Mouse (Mus musculus) spleen, adult 2 months (tissue): ENCODE data around the gene Gpam. TPM values are rescaled to one million over a fixed set of nuclear protein-coding genes. Genes with fewer than 3 reads are reported as not detected.

ENCODE experiments used
- DNase-seq, 2 experiments: peaks; one replicate each; pipeline versions ENCODE4 v3.0.0 to v3.0.0-alpha.2; 2012 to 2021; ENCODE audit warnings: low spot score in 2 of 2, low read depth in 1 of 2
- H3K27ac ChIP-seq: fragments of 200-500 bp; 2 replicates; pipeline ENCODE4 v1.5.1; 2012; ENCODE audit warnings: low read length, inconsistent platforms; ENCODE audit not compliant: insufficient read depth
- H3K27me3 ChIP-seq: fragments of 200-500 bp; 2 replicates; pipeline ENCODE4 v1.6.1; 2012; ENCODE audit warnings: mild to moderate bottlenecking, moderate library complexity, low read length, inconsistent platforms; ENCODE audit not compliant: control insufficient read depth, insufficient read depth
- H3K36me3 ChIP-seq: fragments of 200-500 bp; 2 replicates; pipeline ENCODE4 v1.6.1; 2012; ENCODE audit warnings: mild to moderate bottlenecking, low read length, inconsistent platforms; ENCODE audit not compliant: control insufficient read depth, insufficient read depth
- H3K4me1 ChIP-seq: fragments of 200-500 bp; 2 replicates; pipeline ENCODE4 v1.6.1; 2011; ENCODE audit warnings: inconsistent platforms; ENCODE audit not compliant: control insufficient read depth, insufficient read depth, insufficient read length
- H3K4me3 ChIP-seq: fragments of 200-500 bp; 2 replicates; pipeline ENCODE4 v1.5.1; 2011; ENCODE audit warnings: mild to moderate bottlenecking, inconsistent platforms; ENCODE audit not compliant: insufficient read depth, insufficient read length; ENCODE audit errors: extremely low read depth
- CTCF ChIP-seq: fragments of 200-500 bp; IDR thresholded peaks from 2 replicates; pipeline ENCODE4 v1.5.1; 2011; ENCODE audit warnings: mild to moderate bottlenecking, inconsistent platforms; ENCODE audit not compliant: insufficient read depth, insufficient read length, insufficient replicate concordance; ENCODE audit errors: extremely low read depth
- POLR2A ChIP-seq: fragments of 200-500 bp; IDR thresholded peaks from 2 replicates; pipeline ENCODE4 v1.6.1; 2011; ENCODE audit warnings: low read depth, low read length, inconsistent platforms
- WGBS: fragments of 180-500 bp; shearing (Covaris S2); methylation state at CpG from one replicate; pipeline ENCODE4 v1.1.7; 2018; 5-methylcytosine and 5-hydroxymethylcytosine counted together
- polyA plus RNA-seq: library from polyadenylated mRNA; depleted of rRNA; stranded (reverse); fragments of >200 nt; gene quantifications from 2 replicates; pipeline ENCODE4 v1.2.3, GENCODE M21; 2012; rRNA removed

The Gpam gene
- polyA plus RNA-seq, 1 experiment = 6.2 TPM

GRCm38 (mm10) chr19:55053163-55053562 is 73.9 kb downstream of the Gpam start:
- no peaks in the 10 kb centered on the region for H3K36me3 ChIP-seq
- no peaks in the 10 kb centered on the region for H3K27me3 ChIP-seq
- DNase-seq = no peak
- 67% methylated on average over 4 of the region's 4 CpGs for WGBS
- no peak for TF ChIP-seq CTCF
- TF ChIP-seq POLR2A = no peak
- H3K4me3 ChIP-seq = no peak overlapping the region
- no peaks in the 10 kb centered on the region for H3K4me1 ChIP-seq
- no peak overlapping the region for H3K27ac ChIP-seq

GRCm38 (mm10) chr19:55037406-55037805 is 89.6 kb downstream of the Gpam start:
- WGBS = 79% methylated on average over 7 of the region's 7 CpGs
- Histone ChIP-seq H3K4me3 (no peak overlapping the region), H3K36me3 (no peaks in the 10 kb centered on the region), H3K4me1 (no peaks in the 10 kb centered on the region), H3K27me3 (no peaks in the 10 kb centered on the region), H3K27ac (no peak overlapping the region)
- DNase-seq = no peak
- no peak for TF ChIP-seq POLR2A
- no peak for TF ChIP-seq CTCF

GRCm38 (mm10) chr19:55018872-55019271 is 108.2 kb downstream of the Gpam start:
- H3K4me3 ChIP-seq = no peak overlapping the region
- H3K27me3 ChIP-seq = no peaks in the 10 kb centered on the region
- H3K4me1 ChIP-seq = no peaks in the 10 kb centered on the region
- H3K27ac ChIP-seq = no peak overlapping the region
- WGBS = 72% methylated on average over 1 of the region's 1 CpGs
- no peaks in the 10 kb centered on the region for H3K36me3 ChIP-seq
- DNase-seq = no peak
- TF ChIP-seq CTCF = no peak
- no peak for TF ChIP-seq POLR2A

Other genes starting within 250 kb of the Gpam start
- 0.04 TPM in 1 of 2 replicates, not detected in the other for gene Tectb, start 53.5 kb upstream of the Gpam start, polyA plus RNA-seq
- gene Gucy2g, start 114.0 kb upstream of the Gpam start, polyA plus RNA-seq = 0.15 and 0.22 TPM in 2 replicates
- 9.3 and 10.5 TPM in 2 replicates for gene Acsl5, start 124.7 kb upstream of the Gpam start, polyA plus RNA-seq
- gene Zdhhc6, start 188.8 kb upstream of the Gpam start, polyA plus RNA-seq = 5.8 and 6.3 TPM in 2 replicates
- 7.0 and 8.0 TPM in 2 replicates for gene Vti1a, start 189.1 kb upstream of the Gpam start, polyA plus RNA-seq